Comparison of ENCODE assay signal across 9 mouse cellular contexts in the genomic region with DNA sequence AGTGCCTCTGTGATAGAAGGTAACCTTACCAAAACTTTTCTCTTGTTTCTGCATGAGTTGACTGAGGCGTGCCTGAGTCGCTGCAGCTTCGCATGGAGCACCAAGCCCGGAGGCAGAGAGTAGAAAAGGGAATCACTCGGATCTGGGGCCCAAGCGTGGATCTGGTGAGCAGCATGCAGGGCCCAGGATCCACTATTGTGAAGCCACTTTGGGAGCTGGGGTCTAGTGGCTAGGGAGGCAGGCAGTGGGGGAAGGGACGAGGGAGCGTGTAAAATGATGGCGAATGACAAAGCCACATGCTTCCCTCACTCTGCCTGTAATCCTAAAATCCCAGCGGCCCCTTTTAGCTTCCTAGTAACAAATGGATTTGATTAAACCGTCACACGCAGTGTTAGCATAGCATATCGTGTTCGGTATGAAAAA.
DNase-seq lines count a peak whose midpoint lies in the region; ATAC-seq lines count a peak whose summit lies in the region.
"Had no signal": no experiment of that assay in that cellular context is flagged by ENCODE, and none has a peak within 500 bp of the region (broad histone marks: within the 10 kb centered on the region; RNA-seq: fewer than 3 reads in every experiment).

No protein-coding gene starts in this region.

- H3K36me3 ChIP-seq in heart, embryonic 12.5 days = no peaks in the 10 kb centered on the region
- no peaks in the 10 kb centered on the region for H3K36me3 ChIP-seq in hindbrain, embryonic 10.5 days
- H3K36me3 ChIP-seq in midbrain, embryonic 12.5 days = no peaks in the 10 kb centered on the region

- peak overlapping the region; percentile 91 for H3K4me2 ChIP-seq in heart, embryonic 12.5 days
- H3K4me2 ChIP-seq in midbrain, embryonic 12.5 days (replicated peaks) = peak overlapping the region; percentile 59

- H3K4me1 ChIP-seq in heart, embryonic 12.5 days (replicated peaks) = peaks cover 16% of the 10 kb centered on the region
- peaks cover 54% of the 10 kb centered on the region for H3K4me1 ChIP-seq in hindbrain, embryonic 10.5 days (replicated peaks)
- peaks cover 44% of the 10 kb centered on the region for H3K4me1 ChIP-seq in midbrain, embryonic 12.5 days

- no peak for ATAC-seq in heart, embryonic 12.5 days (ENCODE audit: insufficient number of reproducible peaks, low FRiP score)
- ATAC-seq in midbrain, embryonic 12.5 days (ENCODE audit: low FRiP score, low read depth) = peak; percentile 42

- 4% methylated on average over 14 of the region's 14 CpGs for WGBS in heart, embryonic 12.5 days
- WGBS in hindbrain, embryonic 10.5 days = 3% methylated on average over 14 of the region's 14 CpGs
- WGBS in midbrain, embryonic 12.5 days = under 1% methylated on average over 14 of the region's 14 CpGs

- H3K27ac ChIP-seq in heart, embryonic 12.5 days (ENCODE audit: poor library complexity, severe bottlenecking) = no peak overlapping the region
- peak overlapping the region; percentile 88 for H3K27ac ChIP-seq in hindbrain, embryonic 10.5 days
- H3K27ac ChIP-seq in midbrain, embryonic 12.5 days (replicated peaks) = peak overlapping the region; percentile 86
- H3K27ac ChIP-seq: liver, embryonic 14.5 days had no signal

- no peak overlapping the region for H3K9ac ChIP-seq in heart, embryonic 12.5 days
- peak overlapping the region; percentile 59 for H3K9ac ChIP-seq in midbrain, embryonic 12.5 days (replicated peaks)
- H3K9ac ChIP-seq: liver, embryonic 14.5 days had no signal

- H3K4me3 ChIP-seq in heart, embryonic 12.5 days = peak overlapping the region; percentile 47
- peak overlapping the region; percentile 52 for H3K4me3 ChIP-seq in hindbrain, embryonic 10.5 days
- H3K4me3 ChIP-seq in midbrain, embryonic 12.5 days = peak overlapping the region; percentile 46

- 0 out of 2 replicates have a peak, but pooled peaks cover 4% of the 10 kb centered on the region for H3K27me3 ChIP-seq in heart, embryonic 12.5 days (replicated peaks)
- H3K27me3 ChIP-seq in hindbrain, embryonic 10.5 days (ENCODE audit: insufficient read depth, poor library complexity, severe bottlenecking) = peaks cover 18% of the 10 kb centered on the region
- peaks cover 7% of the 10 kb centered on the region; the same call in 1 of the 2 replicates for H3K27me3 ChIP-seq in midbrain, embryonic 12.5 days

- DNase-seq in heart, adult 11 months = no peak
- peak; percentile 54 for DNase-seq in brain, adult 2 months (ENCODE audit: low read depth, low spot score)
- DNase-seq in hindbrain, embryonic 10.5 days (ENCODE audit: low spot score) = peak; percentile 54
- DNase-seq in natural killer cell, adult 2 months (ENCODE audit: low spot score in 2 of 2) = no peak
- DNase-seq in spleen, postnatal 36 days (ENCODE audit: low spot score in 2 of 2) = no peak
- DNase-seq in thymus, postnatal 14 days = no peak

- H3K9me3 ChIP-seq in heart, embryonic 12.5 days (replicated peaks) = no peaks in the 10 kb centered on the region
- no peaks in the 10 kb centered on the region for H3K9me3 ChIP-seq in hindbrain, embryonic 10.5 days
- no peaks in the 10 kb centered on the region for H3K9me3 ChIP-seq in midbrain, embryonic 12.5 days

Comparison
In these comparisons a context has a peak if more than half of its experiments do, and no peak if none do; other contexts are left out.
1. DNase-seq: peak in brain, adult 2 months (single experiment) and hindbrain, embryonic 10.5 days (single experiment); none in heart, adult 11 months (single experiment), natural killer cell, adult 2 months (0 of 2), spleen, postnatal 36 days (0 of 2) and thymus, postnatal 14 days (single experiment).
2. Peak in every context shown above with its lines, with median percentiles within 50 percentile points of each other: H3K4me3 ChIP-seq.